Mouse (Mus musculus): ENCODE measurements around the gene Tmem88.

DNA sequence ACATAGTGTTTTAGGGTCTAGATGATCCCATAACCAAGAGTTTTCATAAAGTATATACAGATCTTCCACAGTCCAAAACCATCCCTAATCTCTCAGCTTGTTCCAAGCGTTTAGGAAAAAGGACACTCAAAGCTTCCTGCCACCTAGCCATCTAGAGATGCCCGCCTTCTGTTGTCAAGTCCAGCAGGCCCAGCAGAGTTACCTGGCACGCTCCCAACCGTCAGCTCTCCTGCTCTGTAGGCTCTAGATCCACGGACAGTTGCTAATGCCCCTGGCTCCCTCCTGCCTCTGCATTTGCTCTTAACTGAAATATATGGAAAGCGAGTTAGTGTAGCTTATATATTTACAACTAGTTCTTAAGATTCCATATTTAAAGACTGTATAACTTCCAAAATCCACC is 16.7 kb downstream of the Tmem88 start:
- no peak for TF ChIP-seq CTCF (conservative IDR thresholded peaks at IDR 0.05 in 1 of 2, IDR thresholded peaks at IDR 0.05 in 1 of 2; ENCODE audit: low read depth in 2 of 2, low read length in 2 of 2)
- no peak for TF ChIP-seq MXI1 (IDR thresholded peaks at IDR 0.05; ENCODE audit: low read depth, low read length)
- no peak for TF ChIP-seq GABPA (IDR thresholded peaks at IDR 0.05; ENCODE audit: insufficient replicate concordance, low read depth, low read length)
- no peak for TF ChIP-seq USF2 (conservative IDR thresholded peaks at IDR 0.05; ENCODE audit: low read depth, low read length)

Data from CH12.LX (cell line).